Mouse (Mus musculus) lung, adult 2 months (tissue): ENCODE results near the gene Gm11077. TPM values are rescaled to one million over a fixed set of nuclear protein-coding genes. Genes with fewer than 3 reads are reported as not detected.

ENCODE experiments used
- DNase-seq: peaks from one replicate; pipeline ENCODE4 v3.0.0; 2022
- H3K4me1 ChIP-seq: fragments of 200-500 bp; 2 replicates; pipeline ENCODE4 v1.6.1; 2011; ENCODE audit warnings: low read length; ENCODE audit not compliant: control insufficient read depth, insufficient read depth
- H3K4me3 ChIP-seq: fragments of 200-500 bp; replicated peaks from 2 replicates; pipeline ENCODE3; 2011; ENCODE audit warnings: low read depth, mild to moderate bottlenecking, control low read depth, low read length; ENCODE audit errors: extremely low read depth
- CTCF ChIP-seq: fragments of 200-500 bp; IDR thresholded peaks from 2 replicates; pipeline ENCODE4 v1.5.1; 2011; ENCODE audit warnings: mild to moderate bottlenecking, low read length, control low read depth; ENCODE audit not compliant: insufficient read depth
- POLR2A ChIP-seq: fragments of 200-500 bp; IDR thresholded peaks from 2 replicates; pipeline ENCODE4 v1.6.1; 2011; ENCODE audit warnings: low read depth, mild to moderate bottlenecking, control low read depth, low read length, borderline replicate concordance; ENCODE audit errors: extremely low read depth
- WGBS: fragments of 180-500 bp; shearing (Covaris S2); methylation state at CpG from one replicate; pipeline ENCODE4 v1.1.7; 2018; 5-methylcytosine and 5-hydroxymethylcytosine counted together
- polyA plus RNA-seq: library from polyadenylated mRNA; depleted of rRNA; stranded (reverse); fragments of >200 nt; gene quantifications from 2 replicates; pipeline ENCODE4 v1.2.3, GENCODE M21; 2012; rRNA removed

Gene Gm11077
- not detected in 2 replicates for polyA plus RNA-seq

GRCm38 (mm10) chr6:140729272-140729671, at the start of gene Gm11077:
Gene Gm11077, plus strand, starts transcription at chr6:140729284.
- Histone ChIP-seq H3K4me3 (no peak within 1 kb of the TSS), H3K4me1 (0 out of 2 replicates have a peak, but pooled peaks cover 2% of the 10 kb centered on the region)
- TF ChIP-seq CTCF (no peak), POLR2A (no peak)
- DNase-seq, result no peak
- WGBS, result 90% methylated on average over 5 of the region's 5 CpGs

DNA sequence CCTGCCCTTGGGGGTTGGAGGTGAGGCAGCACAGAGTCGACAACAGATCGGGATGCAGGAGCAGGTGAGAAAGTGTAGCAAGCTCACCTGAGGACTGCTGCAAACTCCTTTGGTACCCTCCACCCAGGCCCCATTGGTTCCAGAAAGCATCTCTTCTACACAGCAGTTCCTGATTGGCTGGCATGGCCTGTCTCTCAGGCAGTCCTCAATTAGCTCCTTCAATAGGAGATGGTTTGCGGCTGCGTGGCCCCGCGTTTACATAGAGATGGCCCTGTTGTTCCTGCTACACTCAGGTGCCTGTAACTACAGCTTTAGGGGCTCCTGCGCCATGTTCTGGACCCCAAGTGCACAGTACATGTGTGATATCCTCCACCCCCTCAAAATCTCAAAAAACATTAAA, 48.4 kb upstream of the Gm11077 start:
- DNase-seq, result no peak
- TF ChIP-seq CTCF (no peak), POLR2A (no peak)
- H3K4me3 ChIP-seq, result no peak overlapping the region
- H3K4me1 ChIP-seq, result no peaks in the 10 kb centered on the region
- WGBS, result 79% methylated on average over 7 of the region's 7 CpGs

GRCm38 (mm10) chr6:140682829-140683228, 46.3 kb upstream of the Gm11077 start:
- DNase-seq, result no peak
- Histone ChIP-seq H3K4me1 (no peaks in the 10 kb centered on the region), H3K4me3 (no peak overlapping the region)
- WGBS, result 44% methylated on average over 13 of the region's 13 CpGs
- TF ChIP-seq CTCF (no peak), POLR2A (no peak)

- Histone ChIP-seq H3K4me1 (no peaks in the 10 kb centered on the region), H3K4me3 (no peak overlapping the region)
- 91% methylated on average over 11 of the region's 11 CpGs for WGBS
- TF ChIP-seq POLR2A (no peak), CTCF (no peak)
- no peak for DNase-seq
Measured at GRCm38 (mm10) chr6:140684403-140684802, 44.7 kb upstream of the Gm11077 start.

DNA sequence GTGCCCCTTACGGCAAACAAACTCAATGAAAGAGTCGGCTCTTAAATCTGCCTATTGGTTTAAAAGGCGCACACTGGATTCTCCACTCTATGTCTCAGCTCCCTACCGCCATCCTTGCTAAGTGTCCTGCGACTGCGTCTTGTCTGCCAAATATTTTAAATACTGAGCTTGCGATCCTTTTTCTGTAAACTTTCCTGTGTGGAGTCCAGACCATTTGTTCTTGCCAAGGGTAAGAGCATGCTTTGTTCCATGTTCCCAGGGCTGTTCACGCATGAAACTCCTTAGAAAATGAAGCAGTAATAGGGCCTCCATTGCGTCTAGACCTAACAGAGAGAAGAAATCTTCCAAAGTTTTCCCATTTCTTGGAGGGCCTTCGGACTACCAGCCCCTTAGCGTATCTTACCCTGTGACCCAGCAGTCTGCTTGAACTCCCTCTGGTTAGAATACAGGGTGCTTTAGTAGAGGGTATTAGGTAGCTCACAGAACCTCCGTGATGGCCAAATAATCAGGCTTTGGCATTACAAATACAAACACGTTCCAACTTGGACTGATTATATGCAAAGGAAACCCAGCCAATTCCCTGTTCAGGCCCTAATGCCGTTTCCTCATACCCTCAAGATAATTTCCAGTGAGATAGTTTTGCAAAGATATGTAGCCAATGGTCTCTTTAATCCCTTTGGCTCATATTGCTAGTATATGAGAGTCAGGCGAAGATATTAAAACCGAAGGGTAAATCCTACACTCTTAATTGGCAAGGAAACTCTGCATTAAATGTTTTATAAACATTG, 39.3 kb upstream of the Gm11077 start:
- Histone ChIP-seq H3K4me3 (no peak overlapping the region), H3K4me1 (no peaks in the 10 kb centered on the region)
- no peak for DNase-seq

DNA sequence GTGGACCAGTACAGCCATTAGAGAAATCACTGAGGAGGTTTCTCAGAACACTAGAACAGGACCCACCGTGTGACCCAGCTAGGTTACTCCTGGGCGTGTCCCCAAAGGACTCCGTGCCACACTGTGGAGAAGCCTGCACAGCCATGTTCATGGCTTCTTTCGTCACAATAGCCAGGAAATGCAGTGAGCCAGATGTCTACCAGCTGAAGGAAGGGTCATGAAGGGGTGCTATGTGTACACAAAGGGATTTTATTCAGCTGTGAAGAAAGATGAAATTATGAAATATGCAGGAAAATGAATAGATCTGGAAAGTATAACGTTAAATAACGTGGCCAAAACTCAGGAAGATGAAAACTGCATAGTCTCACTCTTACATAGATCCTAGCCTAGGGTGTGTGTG, 36.9 kb upstream of the Gm11077 start:
- WGBS, result 63% methylated on average over 6 of the region's 6 CpGs
- no peaks in the 10 kb centered on the region for H3K4me1 ChIP-seq
- DNase-seq, result no peak
- no peak for TF ChIP-seq POLR2A
- no peak for TF ChIP-seq CTCF
- no peak overlapping the region for H3K4me3 ChIP-seq

More for the DNA sequence above, 39.3 kb upstream of the Gm11077 start:
- TF ChIP-seq POLR2A, result no peak
- WGBS, result 68% methylated on average over 16 of the region's 16 CpGs

DNA sequence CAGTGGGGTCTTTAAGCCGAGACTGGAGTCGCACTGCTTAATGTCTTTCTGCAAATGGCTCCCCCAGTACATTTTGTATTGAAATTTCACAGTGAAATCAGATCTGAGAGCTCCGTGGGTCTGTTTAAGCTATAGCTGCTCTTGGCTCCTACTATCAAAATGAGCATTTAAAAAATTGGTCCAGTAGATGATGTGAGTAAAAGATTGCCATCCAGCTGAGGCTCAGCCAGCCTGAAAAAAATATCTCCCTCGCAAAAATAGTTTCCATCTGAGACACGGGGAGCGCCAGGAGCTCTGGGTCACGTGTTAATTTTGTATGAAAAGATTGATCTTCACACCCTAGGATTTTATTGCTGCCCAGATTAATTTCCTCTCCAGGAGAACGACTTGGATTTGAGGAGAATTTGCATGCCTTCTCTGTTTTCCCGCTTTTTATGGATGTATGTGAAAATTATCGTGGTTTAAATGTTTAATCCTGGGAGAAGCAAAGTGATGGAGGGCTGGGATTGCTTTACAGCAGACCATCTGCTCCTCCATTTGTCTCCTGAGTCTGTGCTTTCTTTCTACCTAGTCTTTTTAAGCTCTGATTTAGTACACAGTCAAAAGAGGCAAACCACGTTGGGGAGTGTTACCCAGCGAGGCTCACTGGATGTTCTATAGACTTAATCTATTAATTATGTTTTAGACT, 32.7 kb upstream of the Gm11077 start:
- TF ChIP-seq POLR2A (no peak), CTCF (no peak)
- DNase-seq, result no peak
- WGBS, result 72% methylated on average over 12 of the region's 12 CpGs
- Histone ChIP-seq H3K4me1 (no peaks in the 10 kb centered on the region), H3K4me3 (no peak overlapping the region)

- 79% methylated on average over 11 of the region's 11 CpGs for WGBS
- Histone ChIP-seq H3K4me3 (no peak overlapping the region), H3K4me1 (no peaks in the 10 kb centered on the region)
- TF ChIP-seq CTCF, result no peak
- no peak for TF ChIP-seq POLR2A
- DNase-seq, result no peak
Measured at GRCm38 (mm10) chr6:140697994-140698393, 31.1 kb upstream of the Gm11077 start.

- no peak for DNase-seq
- no peaks in the 10 kb centered on the region for H3K4me1 ChIP-seq
- 94% methylated on average over 1 of the region's 1 CpGs for WGBS
- TF ChIP-seq POLR2A (no peak), CTCF (no peak)
- no peak overlapping the region for H3K4me3 ChIP-seq
Measured at GRCm38 (mm10) chr6:140698596-140698995, 30.5 kb upstream of the Gm11077 start.

- DNase-seq, result no peak
- Histone ChIP-seq H3K4me3 (no peak overlapping the region), H3K4me1 (no peaks in the 10 kb centered on the region)
- TF ChIP-seq POLR2A (no peak), CTCF (no peak)
- 85% methylated on average over 6 of the region's 6 CpGs for WGBS
Measured at GRCm38 (mm10) chr6:140701259-140701658, 27.8 kb upstream of the Gm11077 start.
